Mouse (Mus musculus) liver, embryonic 18 days (tissue): ENCODE data around the gene Brca1. TPM values are rescaled to one million over a fixed set of nuclear protein-coding genes. Genes with fewer than 3 reads are reported as not detected.

Experiments used
- polyA plus RNA-seq: library from polyadenylated mRNA; depleted of rRNA; stranded (reverse); fragments of >200 nt; gene quantifications from 2 replicates; pipeline ENCODE4 v1.2.3, GENCODE M21; 2012; rRNA removed

Gene Brca1
- 4.0 and 4.2 TPM in 2 replicates for polyA plus RNA-seq

DNA sequence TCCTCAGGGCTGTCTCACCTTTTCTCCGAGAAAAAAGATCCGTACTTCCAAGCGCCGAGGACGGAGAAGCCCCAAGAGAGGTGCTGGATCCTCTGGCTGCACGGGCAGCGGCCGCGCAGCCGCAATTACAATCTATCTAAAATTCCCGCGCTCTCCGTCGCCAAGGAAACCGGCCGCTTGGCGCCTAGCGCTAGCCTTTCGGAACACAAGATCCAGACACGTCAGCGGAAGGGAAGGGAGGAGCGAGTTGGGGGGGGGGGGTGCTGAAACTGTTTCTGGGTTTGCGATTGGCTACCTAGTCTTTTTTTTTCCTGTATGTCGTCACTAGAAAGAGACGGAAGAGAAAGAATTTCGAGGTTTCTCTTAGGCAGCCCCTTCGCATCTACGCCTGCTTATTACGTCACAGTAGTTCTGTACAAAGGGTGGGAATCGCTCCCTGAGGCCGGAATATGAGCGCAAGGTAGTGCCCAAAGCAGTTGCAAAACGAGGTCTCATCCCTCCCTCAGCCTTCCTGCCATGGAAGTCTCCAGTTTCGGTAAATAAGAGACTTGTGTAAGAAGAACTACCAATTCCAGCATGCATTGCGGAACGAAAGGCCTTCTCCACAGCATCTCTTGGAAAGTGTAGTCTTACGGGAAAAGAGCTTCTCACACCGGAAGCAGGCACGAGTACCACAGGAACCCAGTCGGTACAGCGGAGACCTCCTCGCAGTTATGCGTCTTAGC is at the start of gene Brca1, which contains the start of gene Nbr1:
Gene Brca1, minus strand, starts transcription at position 205 of the 725 bp plus-strand sequence.
Gene Nbr1, plus strand, starts transcription at position 399 of the 725 bp plus-strand sequence.

DNA sequence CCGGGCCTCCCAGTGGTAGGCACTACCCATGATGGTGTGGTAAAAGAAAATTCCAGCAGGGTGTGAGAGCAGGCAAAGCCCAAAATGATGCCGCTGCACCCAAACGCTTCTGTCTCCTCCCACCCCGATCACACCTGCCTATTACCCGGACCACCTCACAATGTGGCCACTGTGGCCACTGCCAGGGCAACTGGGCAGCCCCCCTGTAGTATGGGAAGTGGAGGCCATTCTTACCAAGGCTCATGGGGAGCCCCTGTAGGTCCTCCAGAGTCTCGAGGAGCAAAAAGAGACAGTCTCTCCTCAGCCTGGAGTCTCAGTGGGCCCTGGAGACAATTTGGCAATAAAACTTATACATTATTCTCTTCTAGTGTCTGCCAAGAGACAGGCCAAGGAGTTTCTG is 47.4 kb upstream of the Brca1 start, which contains the start of gene Gm11634:
Gene Gm11634, minus strand, starts transcription at position 101 of the 400 bp plus-strand sequence.

DNA sequence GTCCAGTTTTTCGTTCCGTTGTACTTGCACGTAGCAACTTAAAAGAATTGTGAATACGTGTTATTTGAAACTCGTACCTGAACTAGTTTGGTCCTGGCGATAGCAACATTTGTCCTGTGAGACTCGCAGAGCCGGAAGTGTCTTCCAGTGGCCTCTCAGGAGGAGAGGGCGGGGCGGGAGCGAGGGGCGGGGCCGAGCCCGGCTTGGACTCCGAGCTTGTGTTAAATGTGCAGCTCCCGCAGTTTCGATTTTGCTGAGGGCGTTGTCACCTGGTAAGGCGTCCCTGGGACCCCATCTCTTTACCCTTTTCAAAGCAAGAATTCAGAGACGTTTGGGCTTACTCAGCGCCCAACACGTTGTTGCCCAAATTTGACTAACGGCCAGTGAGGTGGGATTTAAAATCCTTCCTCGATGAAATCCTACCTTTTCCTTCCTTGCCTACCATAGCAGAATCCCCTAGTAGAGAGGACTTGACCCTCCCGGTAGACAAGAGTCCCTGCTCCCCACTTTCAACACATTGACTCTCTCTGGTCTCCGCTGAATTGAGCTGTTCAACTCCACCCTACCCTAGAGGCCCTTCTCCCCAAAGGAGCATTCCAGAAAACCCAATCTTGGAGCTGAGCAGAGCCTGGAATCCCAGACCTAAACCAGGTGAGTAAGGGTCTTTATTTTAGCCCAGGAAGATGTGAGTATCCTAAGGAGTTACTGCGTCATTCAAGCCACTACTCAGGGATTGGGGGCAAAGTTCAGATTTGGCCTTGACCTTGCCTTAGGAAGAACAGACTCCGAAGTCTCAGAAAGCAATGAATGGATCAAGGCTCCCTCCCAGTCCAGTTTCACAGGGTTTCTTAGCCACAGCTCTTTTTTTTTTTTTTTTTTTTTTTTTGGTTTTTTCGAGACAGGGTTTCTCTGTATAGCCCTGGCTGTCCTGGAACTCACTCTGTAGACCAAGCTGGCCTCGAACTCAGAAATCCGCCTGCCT is 30.6 kb upstream of the Brca1 start, which contains the start of gene Tmem106a:
Gene Tmem106a, plus strand, starts transcription at position 189 of the 982 bp plus-strand sequence.

DNA sequence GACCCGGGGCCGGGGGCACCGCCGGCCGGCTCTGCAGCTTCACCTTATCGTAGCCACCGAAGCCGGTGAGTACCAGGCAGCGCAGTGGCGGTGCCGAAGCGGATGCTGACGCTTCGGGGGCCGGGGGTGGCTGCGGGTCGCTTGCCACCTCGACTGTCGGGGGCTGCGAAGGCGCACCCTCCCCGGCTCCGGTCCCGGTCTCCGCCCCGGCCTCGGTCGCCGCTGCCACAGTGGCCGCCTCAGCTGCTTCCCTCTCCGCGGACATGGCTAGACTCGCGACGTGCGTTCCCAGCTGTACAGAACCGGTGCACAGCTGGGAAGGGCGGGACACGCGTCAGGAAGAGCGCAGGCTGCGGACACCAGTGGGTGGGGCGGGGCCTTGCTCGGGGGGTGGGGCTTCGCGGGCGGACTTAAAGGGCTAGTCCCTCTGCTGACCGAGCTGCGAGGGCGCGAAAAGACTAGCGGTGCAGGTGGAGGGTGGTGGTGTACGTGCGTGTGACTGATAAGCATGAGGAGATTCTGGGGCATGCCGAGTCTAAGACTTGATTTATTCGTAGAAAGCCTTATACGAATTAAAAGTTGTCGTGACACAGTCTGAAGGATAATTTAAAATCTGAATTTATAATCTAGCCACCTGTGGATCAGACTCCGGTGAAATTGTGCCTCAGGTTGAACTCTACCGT is 85.7 kb downstream of the Brca1 start, which contains the start of gene Vat1:
Gene Vat1, minus strand, starts transcription at position 362 of the 683 bp plus-strand sequence.

DNA sequence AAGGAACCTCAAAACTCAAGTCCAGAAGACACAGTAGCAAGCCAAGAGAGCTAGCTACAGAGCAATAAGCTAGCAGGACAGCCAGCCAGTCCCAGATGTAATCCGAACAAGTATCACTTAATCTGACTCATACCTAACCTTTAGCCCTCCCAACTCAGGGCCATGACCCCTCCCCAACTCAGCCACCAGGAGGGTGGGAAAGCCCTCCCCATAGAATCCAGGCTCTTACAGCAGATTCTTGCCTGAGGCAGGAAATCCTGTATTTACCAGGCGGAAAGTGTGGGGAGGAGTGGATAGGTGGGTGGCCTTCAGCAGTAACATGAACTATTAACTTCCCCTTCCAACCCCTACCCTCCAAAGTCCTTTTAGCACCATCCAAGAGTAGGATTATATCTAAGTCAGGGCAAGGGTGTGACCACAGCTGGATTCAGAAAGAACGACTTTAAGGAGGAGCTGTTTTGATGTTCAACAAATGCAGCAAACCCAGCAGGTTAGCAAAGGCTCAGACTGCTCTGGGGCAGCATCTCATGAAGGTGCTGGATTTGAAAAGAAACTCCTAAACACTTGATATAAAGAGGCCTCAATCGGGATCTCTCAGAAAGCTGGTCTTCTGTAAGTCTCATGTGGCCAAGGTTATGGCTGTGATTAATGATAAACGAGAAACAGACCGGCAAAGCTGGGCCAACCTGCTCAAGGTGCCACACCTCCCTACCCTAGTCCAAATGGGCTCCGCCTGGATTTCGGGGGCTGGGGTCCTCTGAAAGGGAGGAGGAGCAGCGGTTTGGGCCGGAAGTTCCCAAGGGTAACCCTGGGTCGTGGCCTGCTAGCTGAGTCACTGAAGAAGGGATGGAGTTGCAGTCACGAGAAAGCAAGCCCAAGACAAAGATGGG is 87.3 kb downstream of the Brca1 start, which contains the start of gene Rnd2:
Gene Rnd2, plus strand, starts transcription at position 789 of the 890 bp plus-strand sequence.

DNA sequence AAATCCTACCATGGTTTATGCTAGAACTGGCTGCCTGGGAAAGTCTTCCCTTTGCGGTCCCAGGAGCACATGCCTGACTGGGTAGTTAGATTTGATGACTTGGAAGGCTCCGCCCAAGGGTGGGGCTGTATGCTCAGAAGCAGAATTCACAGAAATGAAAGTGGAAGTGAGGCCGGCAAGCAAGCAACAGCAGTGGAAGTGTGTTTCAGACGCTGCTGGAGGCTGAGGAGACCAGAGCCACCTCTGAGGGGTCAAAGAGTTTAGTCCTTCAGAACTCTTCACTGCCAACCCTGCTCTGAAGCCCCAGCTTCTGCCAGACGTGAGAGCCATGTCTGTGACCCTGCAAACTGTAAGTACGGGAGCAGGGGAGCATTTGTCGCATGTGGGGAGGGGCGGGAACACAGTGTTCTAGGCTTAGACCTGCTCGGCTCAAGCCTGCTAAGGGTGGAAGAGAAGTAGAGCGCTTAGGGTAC is 103.4 kb downstream of the Brca1 start, which contains the start of gene Ifi35:
Gene Ifi35, plus strand, starts transcription at position 134 of the 473 bp plus-strand sequence.

DNA sequence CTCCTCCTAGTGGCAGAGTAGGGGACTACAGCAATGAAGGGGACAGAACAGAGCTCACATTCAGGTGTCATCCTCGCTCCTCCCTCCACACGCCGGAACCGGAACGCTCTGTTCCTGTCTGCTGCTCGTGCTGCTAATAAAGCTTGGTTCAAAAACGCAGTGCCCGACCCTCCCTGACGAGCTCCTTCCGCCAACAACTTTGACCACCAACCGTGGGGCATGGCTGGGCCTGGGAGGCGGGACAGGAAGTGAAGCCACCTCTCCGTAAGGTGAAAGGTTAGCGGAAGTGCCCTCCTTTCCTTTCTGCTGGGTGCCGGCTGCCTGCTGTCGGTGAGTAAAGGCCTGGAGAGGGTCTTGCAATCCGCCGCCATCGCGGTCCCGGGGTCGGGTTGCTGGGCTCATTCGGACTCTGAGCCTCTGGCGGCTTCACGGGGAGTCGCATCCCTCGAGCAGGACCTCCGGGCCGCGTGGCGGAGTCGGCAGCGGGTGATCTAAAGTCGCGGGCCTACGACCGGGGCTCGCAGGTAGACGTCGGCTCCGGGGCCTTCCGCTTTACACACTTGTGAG is 109.5 kb downstream of the Brca1 start, which contains the start of gene Rpl27:
Gene Rpl27, plus strand, starts transcription at position 172 of the 567 bp plus-strand sequence.

Other genes with a start within 250 kb of the Brca1 start
- gene Becn1, start 249.7 kb downstream of the Brca1 start, polyA plus RNA-seq = 49.6 and 53.3 TPM in 2 replicates
- gene Psme3, start 235.7 kb downstream of the Brca1 start, polyA plus RNA-seq = 75.2 and 83.4 TPM in 2 replicates
- 3.0 and 3.2 TPM in 2 replicates for gene Aoc2, start 226.9 kb downstream of the Brca1 start, polyA plus RNA-seq
- 0.20 and 0.29 TPM in 2 replicates for gene Aoc3, start 221.3 kb downstream of the Brca1 start, polyA plus RNA-seq
- 41.2 and 49.0 TPM in 2 replicates for gene G6pc, start 184.4 kb downstream of the Brca1 start, polyA plus RNA-seq
- gene Aarsd1, start 134.3 kb downstream of the Brca1 start, polyA plus RNA-seq = 13.5 and 14.0 TPM in 2 replicates
- 0.64 and 0.79 TPM in 2 replicates for gene Gm27029, start 127.2 kb downstream of the Brca1 start, polyA plus RNA-seq
- gene Rundc1, start 126.9 kb downstream of the Brca1 start, polyA plus RNA-seq = 4.3 and 4.5 TPM in 2 replicates
- 0.80 and 0.88 TPM in 2 replicates for gene Ptges3l, start 126.6 kb downstream of the Brca1 start, polyA plus RNA-seq
- gene Rpl27, start 109.7 kb downstream of the Brca1 start, polyA plus RNA-seq = 679 and 947 TPM in 2 replicates
- gene Ifi35, start 103.5 kb downstream of the Brca1 start, polyA plus RNA-seq = 47.2 and 49.9 TPM in 2 replicates
- 3.3 and 4.1 TPM in 2 replicates for gene Rnd2, start 87.0 kb downstream of the Brca1 start, polyA plus RNA-seq
- 12.6 and 14.2 TPM in 2 replicates for gene Vat1, start 85.7 kb downstream of the Brca1 start, polyA plus RNA-seq
- 41.3 and 42.4 TPM in 2 replicates for gene Nbr1, start 194 bp upstream of the Brca1 start, polyA plus RNA-seq
- 13.3 and 15.8 TPM in 2 replicates for gene Tmem106a, start 30.3 kb upstream of the Brca1 start, polyA plus RNA-seq
- gene Gm11634, start 47.3 kb upstream of the Brca1 start, polyA plus RNA-seq = not detected in 2 replicates
- 5.9 and 7.0 TPM in 2 replicates for gene Rdm1, start 75.2 kb upstream of the Brca1 start, polyA plus RNA-seq
- 4.7 and 5.2 TPM in 2 replicates for gene Arl4d, start 113.6 kb upstream of the Brca1 start, polyA plus RNA-seq
- gene Dhx8, start 181.0 kb upstream of the Brca1 start, polyA plus RNA-seq = 6.8 and 7.5 TPM in 2 replicates
- 0.13 and 0.28 TPM in 2 replicates for gene Etv4, start 233.4 kb upstream of the Brca1 start, polyA plus RNA-seq